33 mouse cellular contexts compared by ENCODE assay signal in genomic region chr10:56799307-56799706, GRCm38 (mm10).
"Had no signal": no experiment of that assay in that cellular context is flagged by ENCODE, and none has a peak within 500 bp of the region (broad histone marks: within the 10 kb centered on the region; RNA-seq: fewer than 3 reads in every experiment).

No protein-coding gene starts in this region.

- H3K9ac ChIP-seq: limb, embryonic 12.5 days; limb, embryonic 13.5 days; limb, embryonic 15.5 days; liver, embryonic 12.5 days; liver, embryonic 13.5 days; liver, embryonic 14.5 days; liver, embryonic 15.5 days; liver, postnatal 0 days; lung, embryonic 14.5 days; lung, embryonic 15.5 days; midbrain, embryonic 12.5 days; midbrain, embryonic 13.5 days; midbrain, embryonic 15.5 days; neural tube, embryonic 12.5 days; neural tube, embryonic 13.5 days had no signal

- H3K27me3 ChIP-seq: limb, embryonic 12.5 days; limb, embryonic 13.5 days; limb, embryonic 15.5 days; liver, embryonic 12.5 days; liver, embryonic 13.5 days; liver, embryonic 15.5 days; lung, embryonic 15.5 days; megakaryocyte, embryonic 14.5 days; midbrain, embryonic 12.5 days; midbrain, embryonic 13.5 days; midbrain, embryonic 15.5 days; neural tube, embryonic 12.5 days; neural tube, embryonic 13.5 days had no signal

- H3K9me3 ChIP-seq: limb, embryonic 10.5 days; limb, embryonic 12.5 days; limb, embryonic 13.5 days; limb, embryonic 15.5 days; liver, embryonic 12.5 days; liver, embryonic 13.5 days; liver, embryonic 15.5 days; lung, embryonic 15.5 days; megakaryocyte, embryonic 14.5 days; midbrain, embryonic 10.5 days; midbrain, embryonic 12.5 days; midbrain, embryonic 13.5 days; midbrain, embryonic 15.5 days; neural tube, embryonic 12.5 days; neural tube, embryonic 13.5 days had no signal

- DNase-seq: left cerebral cortex, postnatal 4 days; liver; liver, embryonic 13.5 days; liver, postnatal 0 days; lung, adult 18-20 months; lung, adult 2 months; lung, embryonic 14.5 days; lung, postnatal 10 days; lung, postnatal 14 days; lung, postnatal 36 days; lung, postnatal 4 days; midbrain, embryonic 14.5 days had no signal

- H3K36me3 ChIP-seq: limb, embryonic 10.5 days; limb, embryonic 12.5 days; limb, embryonic 13.5 days; limb, embryonic 15.5 days; liver, embryonic 12.5 days; liver, embryonic 13.5 days; liver, embryonic 15.5 days; lung, embryonic 15.5 days; midbrain, embryonic 10.5 days; midbrain, embryonic 12.5 days; midbrain, embryonic 13.5 days; midbrain, embryonic 15.5 days; neural tube, embryonic 12.5 days; neural tube, embryonic 13.5 days had no signal

- H3K4me3 ChIP-seq: limb, embryonic 10.5 days; limb, embryonic 12.5 days; limb, embryonic 13.5 days; limb, embryonic 15.5 days; liver, embryonic 12.5 days; liver, embryonic 13.5 days; liver, embryonic 15.5 days; lung, embryonic 15.5 days; megakaryocyte, embryonic 14.5 days; midbrain, embryonic 10.5 days; midbrain, embryonic 12.5 days; midbrain, embryonic 13.5 days; midbrain, embryonic 15.5 days; myocyte; neural tube, embryonic 12.5 days; neural tube, embryonic 13.5 days had no signal

- H3K4me2 ChIP-seq: limb, embryonic 12.5 days; limb, embryonic 13.5 days; limb, embryonic 15.5 days; liver, embryonic 11.5 days; liver, embryonic 12.5 days; liver, embryonic 13.5 days; liver, embryonic 15.5 days; lung, embryonic 14.5 days; lung, embryonic 15.5 days; midbrain, embryonic 11.5 days; midbrain, embryonic 12.5 days; midbrain, embryonic 13.5 days; midbrain, embryonic 15.5 days; neural tube, embryonic 12.5 days; neural tube, embryonic 13.5 days had no signal

- ATAC-seq: liver, embryonic 12.5 days; liver, postnatal 0 days; lung, postnatal 0 days; midbrain, embryonic 13.5 days; midbrain, embryonic 15.5 days; midbrain, embryonic 16.5 days had no signal

- H3K4me1 ChIP-seq: limb, embryonic 15.5 days; liver, embryonic 12.5 days; liver, embryonic 13.5 days; liver, embryonic 15.5 days; lung, embryonic 15.5 days; megakaryocyte, embryonic 14.5 days; midbrain, embryonic 13.5 days; midbrain, embryonic 15.5 days; neural tube, embryonic 12.5 days; neural tube, embryonic 13.5 days had no signal

- H3K27ac ChIP-seq: limb, embryonic 10.5 days; limb, embryonic 12.5 days; limb, embryonic 13.5 days; limb, embryonic 15.5 days; liver, embryonic 12.5 days; liver, embryonic 13.5 days; liver, embryonic 14.5 days; liver, embryonic 15.5 days; lung, embryonic 15.5 days; macrophage; midbrain, embryonic 10.5 days; midbrain, embryonic 12.5 days; midbrain, embryonic 13.5 days; midbrain, embryonic 15.5 days; neural tube, embryonic 12.5 days; neural tube, embryonic 13.5 days had no signal
